Mouse (Mus musculus) cerebellum, adult 8-10 months (tissue): ENCODE data around the gene Loxl3.
A peak's percentile ranks its signal among the peaks of the same experiment; 100 is the strongest.

ENCODE experiments used
- DNase-seq: peaks from one replicate; pipeline ENCODE4 v3.0.0; 2022

The Loxl3 gene

GRCm38 (mm10) chr6:83019044-83019443 is 14.9 kb upstream of the Loxl3 start:
- DNase-seq: no peak

- DNase-seq: no peak
These were observed 13.9 kb upstream of the Loxl3 start for GRCm38 (mm10) chr6:83020121-83020520.

GRCm38 (mm10) chr6:83020836-83021593 is 13.0 kb upstream of the Loxl3 start:
- no peak for DNase-seq

- DNase-seq: no peak
These were observed 11.0 kb upstream of the Loxl3 start for GRCm38 (mm10) chr6:83023008-83023407.

GRCm38 (mm10) chr6:83023786-83024185 is 10.2 kb upstream of the Loxl3 start:
- no peak for DNase-seq

GRCm38 (mm10) chr6:83024421-83024820 is 9.6 kb upstream of the Loxl3 start:
- no peak for DNase-seq

- no peak for DNase-seq
These were observed 8.8 kb upstream of the Loxl3 start for GRCm38 (mm10) chr6:83025221-83025620.

- DNase-seq: no peak
These were observed 6.7 kb upstream of the Loxl3 start for GRCm38 (mm10) chr6:83027293-83027692.

- no peak for DNase-seq
These were observed 6.3 kb upstream of the Loxl3 start for GRCm38 (mm10) chr6:83027706-83028105.

- no peak for DNase-seq
These were observed 4.2 kb upstream of the Loxl3 start for GRCm38 (mm10) chr6:83029777-83030176.

- DNase-seq: no peak
These were observed 2.9 kb upstream of the Loxl3 start for GRCm38 (mm10) chr6:83031111-83031510.

GRCm38 (mm10) chr6:83031921-83032590 is 1.9 kb upstream of the Loxl3 start:
- no peak for DNase-seq

- DNase-seq: no peak
These were observed 1.2 kb upstream of the Loxl3 start for GRCm38 (mm10) chr6:83032769-83033191.

- DNase-seq: no peak
These were observed 586 bp downstream of the Loxl3 start for GRCm38 (mm10) chr6:83034463-83035055.

- no peak for DNase-seq
These were observed 3.2 kb downstream of the Loxl3 start for GRCm38 (mm10) chr6:83037188-83037587.

GRCm38 (mm10) chr6:83038496-83039012 is 4.6 kb downstream of the Loxl3 start:
- peak; percentile 89 for DNase-seq

GRCm38 (mm10) chr6:83040601-83041000 is 6.6 kb downstream of the Loxl3 start:
- no peak for DNase-seq

- DNase-seq: no peak
These were observed 9.6 kb downstream of the Loxl3 start for GRCm38 (mm10) chr6:83043561-83043960.

- DNase-seq: no peak
These were observed 10.0 kb downstream of the Loxl3 start for GRCm38 (mm10) chr6:83043993-83044392.

GRCm38 (mm10) chr6:83044742-83045141 is 10.8 kb downstream of the Loxl3 start:
- no peak for DNase-seq

GRCm38 (mm10) chr6:83049367-83049766 is 15.4 kb downstream of the Loxl3 start:
- no peak for DNase-seq

- DNase-seq: peak; percentile 36
These were observed 19.4 kb downstream of the Loxl3 start for GRCm38 (mm10) chr6:83053136-83053960.
